ENCODE assay signal across 8 mouse cellular contexts in genomic region chr1:155811995-155812580, GRCm38 (mm10). TPM values are rescaled to one million over a fixed set of nuclear protein-coding genes. Genes with fewer than 3 reads are reported as not detected.
A peak's percentile ranks its signal among the peaks of the same experiment; 100 is the strongest.
DNase-seq lines count a peak whose midpoint lies in the region; ATAC-seq and TF ChIP-seq lines count a peak whose summit lies in the region.

No protein-coding gene starts in this region.

- H3K9me3 ChIP-seq in lung, postnatal 0 days (ENCODE audit: low read length): no peaks in the 10 kb centered on the region
- no peaks in the 10 kb centered on the region for H3K9me3 ChIP-seq in forebrain, embryonic 11.5 days (ENCODE audit: control insufficient read depth, low read length)
- H3K9me3 ChIP-seq in limb, embryonic 15.5 days: no peaks in the 10 kb centered on the region

- peak; percentile 50 for DNase-seq in lung, postnatal 0 days (ENCODE audit: low spot score)
- no peak for DNase-seq in lung, postnatal 14 days
- no peak for DNase-seq in forebrain, embryonic 11.5 days (ENCODE audit: low spot score)
- DNase-seq in left cerebral cortex, adult 11 months (ENCODE audit: low spot score): no peak
- DNase-seq in gastrocnemius, postnatal 36 days: no peak
- DNase-seq in spleen, postnatal 10 days (ENCODE audit: low spot score in 2 of 2): no peak

- TF ChIP-seq POLR2A in small intestine, adult 2 months (IDR thresholded peaks at IDR 0.05; ENCODE audit: low read depth, low read length): no peak

- H3K4me3 ChIP-seq in lung, postnatal 0 days (ENCODE audit: low read depth, low read length): peak overlapping the region; percentile 90
- peak overlapping the region; percentile 79 for H3K4me3 ChIP-seq in forebrain, embryonic 11.5 days (ENCODE audit: low read depth, low read length)
- H3K4me3 ChIP-seq in limb, embryonic 15.5 days: peak overlapping the region; percentile 70
- peak overlapping the region; percentile 91 for H3K4me3 ChIP-seq in small intestine, adult 2 months (ENCODE audit: low read depth, low read length)

- H3K36me3 ChIP-seq in lung, postnatal 0 days (ENCODE audit: insufficient read depth, low read length): no peaks in the 10 kb centered on the region
- no peaks in the 10 kb centered on the region for H3K36me3 ChIP-seq in forebrain, embryonic 11.5 days (ENCODE audit: control insufficient read depth, insufficient read depth, low read length)
- no peaks in the 10 kb centered on the region for H3K36me3 ChIP-seq in limb, embryonic 15.5 days
- no peaks in the 10 kb centered on the region for H3K36me3 ChIP-seq in small intestine, adult 2 months (ENCODE audit: control insufficient read depth, insufficient read depth, low read length)

- TF ChIP-seq EP300 in lung, postnatal 0 days (IDR thresholded peaks at IDR 0.05): no peak

- H3K4me1 ChIP-seq in lung, postnatal 0 days (ENCODE audit: insufficient read depth, low read depth, low read length): peaks cover 18% of the 10 kb centered on the region
- H3K4me1 ChIP-seq in forebrain, embryonic 11.5 days (replicated peaks; ENCODE audit: control insufficient read depth, insufficient read depth, low read length): peaks cover 5% of the 10 kb centered on the region
- peaks cover 32% of the 10 kb centered on the region for H3K4me1 ChIP-seq in limb, embryonic 15.5 days
- H3K4me1 ChIP-seq in small intestine, adult 2 months (ENCODE audit: control insufficient read depth, insufficient read depth, insufficient read length, low read length): peaks cover 13% of the 10 kb centered on the region; the same call in 1 of the 2 replicates

- H3K27me3 ChIP-seq in lung, postnatal 0 days (replicated peaks; ENCODE audit: insufficient read depth, low read length): no peaks in the 10 kb centered on the region
- no peaks in the 10 kb centered on the region for H3K27me3 ChIP-seq in forebrain, embryonic 11.5 days (ENCODE audit: control insufficient read depth, insufficient read depth, low read length)
- H3K27me3 ChIP-seq in limb, embryonic 15.5 days: no peaks in the 10 kb centered on the region
- no peaks in the 10 kb centered on the region for H3K27me3 ChIP-seq in small intestine, adult 2 months (ENCODE audit: control insufficient read depth, insufficient read depth, low read length)

- intact Hi-C loops in gastrocnemius, postnatal 36 days (cut with DNase I): no loop called here

- peak overlapping the region; percentile 85 for H3K4me2 ChIP-seq in lung, postnatal 0 days (replicated peaks; ENCODE audit: low read depth, low read length)
- peak overlapping the region; percentile 59 for H3K4me2 ChIP-seq in forebrain, embryonic 11.5 days (ENCODE audit: low read depth, low read length, severe bottlenecking)
- H3K4me2 ChIP-seq in limb, embryonic 15.5 days: peak overlapping the region; percentile 76

- H3K9ac ChIP-seq in lung, postnatal 0 days (replicated peaks; ENCODE audit: low read depth): peak overlapping the region; percentile 74
- H3K9ac ChIP-seq in forebrain, embryonic 11.5 days (ENCODE audit: low read length): peak overlapping the region; percentile 70
- H3K9ac ChIP-seq in limb, embryonic 15.5 days: peak overlapping the region; percentile 65

- no peak for TF ChIP-seq CTCF in lung, postnatal 0 days (IDR thresholded peaks at IDR 0.05)
- TF ChIP-seq CTCF in small intestine, adult 2 months (IDR thresholded peaks at IDR 0.05; ENCODE audit: extremely low read depth, insufficient read length, insufficient replicate concordance, low read depth, low read length): no peak

- peak; percentile 8; the same call in 1 of the 2 replicates for ATAC-seq in lung, postnatal 0 days
- no peak; the same call in 1 of the 2 replicates for ATAC-seq in forebrain, embryonic 11.5 days (replicated peaks; ENCODE audit: low FRiP score)
- ATAC-seq in limb, embryonic 15.5 days (ENCODE audit: insufficient number of reproducible peaks, low FRiP score, low TSS enrichment, low read depth): 0 out of 2 replicates have a peak, but pooled peaks have one; percentile 8

- peak overlapping the region; percentile 72 for H3K27ac ChIP-seq in lung, postnatal 0 days (ENCODE audit: low read length)
- no peak overlapping the region for H3K27ac ChIP-seq in forebrain, embryonic 11.5 days (ENCODE audit: low read depth, low read length)
- peak overlapping the region; percentile 55; the same call in 1 of the 2 replicates for H3K27ac ChIP-seq in limb, embryonic 15.5 days
- peak overlapping the region; percentile 29 for H3K27ac ChIP-seq in small intestine, adult 2 months (ENCODE audit: insufficient read depth, low read depth, low read length)

- 4% methylated on average over 16 of the region's 22 CpGs for WGBS in lung, postnatal 0 days
- WGBS in forebrain, embryonic 11.5 days: 4% methylated on average over 21 of the region's 22 CpGs
- 3% methylated on average over 21 of the region's 22 CpGs for WGBS in limb, embryonic 15.5 days
- WGBS in small intestine, adult 2 months: 2% methylated on average over 22 of the region's 22 CpGs

RNA-seq across cellular contexts. Expression of gene Qsox1, which starts 0.6 kb away (rescaled TPM):
- polyA plus RNA-seq in lung, postnatal 0 days (2015; fragmentation: Nextera tagmentation; extraction: Ambion mirVana): 58.1 and 62.9 TPM in 2 replicates
- 8.4 and 8.8 TPM in 2 replicates for polyA plus RNA-seq in forebrain, embryonic 11.5 days (2014; fragmentation: Nextera tagmentation; extraction: Ambion mirVana)
- polyA plus RNA-seq in limb, embryonic 15.5 days (2015; fragmentation: Nextera tagmentation; extraction: Ambion mirVana): 47.3 and 48.0 TPM in 2 replicates
- 77.8 and 120 TPM in 2 replicates for polyA plus RNA-seq in small intestine, adult 2 months (2012; rRNA removed)
- 10 to 100 TPM; 23.0 to 23.7 TPM for total RNA-seq in gastrocnemius, postnatal 36 days (2021)
